29 mouse cellular contexts compared by ENCODE assay signal in genomic region chr16:31367521-31368245, GRCm38 (mm10). TPM values are rescaled to one million over a fixed set of nuclear protein-coding genes. Genes with fewer than 3 reads are reported as not detected.
DNase-seq lines count a peak whose midpoint lies in the region; ATAC-seq and TF ChIP-seq lines count a peak whose summit lies in the region.
"Had no signal": no experiment of that assay in that cellular context is flagged by ENCODE, and none has a peak within 500 bp of the region (broad histone marks: within the 10 kb centered on the region; RNA-seq: fewer than 3 reads in every experiment).

No protein-coding gene starts in this region.

- H3K27me3 ChIP-seq in forebrain, postnatal 0 days (ENCODE audit: insufficient read depth, low read length) = no peaks in the 10 kb centered on the region
- H3K27me3 ChIP-seq in forebrain, embryonic 10.5 days (ENCODE audit: poor library complexity, severe bottlenecking) = no peaks in the 10 kb centered on the region
- no peaks in the 10 kb centered on the region for H3K27me3 ChIP-seq in intestine, embryonic 14.5 days (replicated peaks; ENCODE audit: control insufficient read depth, insufficient read depth, low read length)
- no peaks in the 10 kb centered on the region for H3K27me3 ChIP-seq in intestine, embryonic 16.5 days (replicated peaks; ENCODE audit: control insufficient read depth, insufficient read depth, low read length)
- H3K27me3 ChIP-seq: embryonic facial prominence, embryonic 15.5 days; forebrain, embryonic 13.5 days; heart, embryonic 13.5 days; limb, embryonic 15.5 days; liver, embryonic 13.5 days; midbrain, embryonic 15.5 days; Patski; stomach, embryonic 15.5 days had no signal

- DNase-seq in forebrain, postnatal 0 days = no peak
- DNase-seq in forebrain, embryonic 10.5 days (ENCODE audit: extremely low spot score, low spot score) = no peak
- DNase-seq in intestine, embryonic 14.5 days (ENCODE audit: low spot score) = peak; percentile 34
- peak; percentile 0 for DNase-seq in lung, postnatal 10 days
- DNase-seq in lung, postnatal 4 days = no peak
- peak; percentile 27 for DNase-seq in brain, adult 2 months (ENCODE audit: low read depth, low spot score)
- DNase-seq in thymus, postnatal 4 days = no peak
- DNase-seq: adrenal gland, postnatal 14 days; cerebellum, adult 18-20 months; cerebellum, postnatal 14 days; heart, postnatal 10 days; kidney, postnatal 36 days; layer of hippocampus, adult 9-11 months; liver, embryonic 13.5 days; lung, adult 18-20 months; right cerebral cortex, postnatal 25 days had no signal

- H3K27ac ChIP-seq in forebrain, postnatal 0 days (ENCODE audit: low read depth, low read length) = no peak overlapping the region
- no peak overlapping the region for H3K27ac ChIP-seq in forebrain, embryonic 10.5 days
- no peak overlapping the region for H3K27ac ChIP-seq in intestine, embryonic 14.5 days (ENCODE audit: low read depth)
- no peak overlapping the region for H3K27ac ChIP-seq in intestine, embryonic 16.5 days (ENCODE audit: low read length)
- H3K27ac ChIP-seq: embryonic facial prominence, embryonic 10.5 days; embryonic facial prominence, embryonic 15.5 days; forebrain, embryonic 13.5 days; heart, embryonic 13.5 days; hindbrain, embryonic 10.5 days; limb, embryonic 10.5 days; limb, embryonic 15.5 days; liver, embryonic 13.5 days; midbrain, embryonic 15.5 days; stomach, embryonic 15.5 days had no signal

- no peaks in the 10 kb centered on the region for H3K9me3 ChIP-seq in forebrain, postnatal 0 days (ENCODE audit: low read length)
- no peaks in the 10 kb centered on the region for H3K9me3 ChIP-seq in forebrain, embryonic 10.5 days
- no peaks in the 10 kb centered on the region for H3K9me3 ChIP-seq in intestine, embryonic 14.5 days (ENCODE audit: control insufficient read depth, low read length)
- H3K9me3 ChIP-seq in intestine, embryonic 16.5 days (ENCODE audit: control insufficient read depth, low read length) = no peaks in the 10 kb centered on the region
- H3K9me3 ChIP-seq: embryonic facial prominence, embryonic 10.5 days; embryonic facial prominence, embryonic 15.5 days; forebrain, embryonic 13.5 days; G1E; heart, embryonic 13.5 days; hindbrain, embryonic 10.5 days; limb, embryonic 10.5 days; limb, embryonic 15.5 days; liver, embryonic 13.5 days; midbrain, embryonic 15.5 days; stomach, embryonic 15.5 days had no signal

- no peak overlapping the region for H3K9ac ChIP-seq in forebrain, postnatal 0 days
- H3K9ac ChIP-seq in intestine, embryonic 14.5 days (ENCODE audit: low read length) = no peak overlapping the region
- no peak overlapping the region for H3K9ac ChIP-seq in intestine, embryonic 16.5 days (ENCODE audit: low read depth, low read length)
- H3K9ac ChIP-seq: embryonic facial prominence, embryonic 15.5 days; forebrain, embryonic 13.5 days; heart, embryonic 13.5 days; limb, embryonic 15.5 days; liver, embryonic 13.5 days; midbrain, embryonic 15.5 days; stomach, embryonic 15.5 days had no signal

- H3K4me2 ChIP-seq in forebrain, postnatal 0 days (ENCODE audit: low read depth) = no peak overlapping the region
- H3K4me2 ChIP-seq in intestine, embryonic 14.5 days (ENCODE audit: low read length) = no peak overlapping the region
- H3K4me2 ChIP-seq in intestine, embryonic 16.5 days (ENCODE audit: low read depth, low read length) = no peak overlapping the region
- H3K4me2 ChIP-seq: embryonic facial prominence, embryonic 15.5 days; forebrain, embryonic 13.5 days; heart, embryonic 13.5 days; limb, embryonic 15.5 days; liver, embryonic 13.5 days; midbrain, embryonic 15.5 days; stomach, embryonic 15.5 days had no signal

- no peak for TF ChIP-seq CTCF in forebrain, postnatal 0 days (IDR thresholded peaks at IDR 0.05; ENCODE audit: low read depth)

- H3K4me1 ChIP-seq in forebrain, postnatal 0 days (ENCODE audit: insufficient read depth) = no peaks in the 10 kb centered on the region
- H3K4me1 ChIP-seq in forebrain, embryonic 10.5 days = peaks cover 5% of the 10 kb centered on the region; the same call in 1 of the 2 replicates
- no peaks in the 10 kb centered on the region for H3K4me1 ChIP-seq in intestine, embryonic 14.5 days (replicated peaks; ENCODE audit: control insufficient read depth, insufficient read depth, low read length)
- H3K4me1 ChIP-seq in intestine, embryonic 16.5 days (ENCODE audit: control insufficient read depth, insufficient read depth, low read length) = peaks cover 5% of the 10 kb centered on the region; the same call in 1 of the 2 replicates
- H3K4me1 ChIP-seq: embryonic facial prominence, embryonic 10.5 days; embryonic facial prominence, embryonic 15.5 days; forebrain, embryonic 13.5 days; limb, embryonic 15.5 days; midbrain, embryonic 15.5 days; stomach, embryonic 15.5 days had no signal

- ATAC-seq in forebrain, postnatal 0 days = peak; percentile 68
- no peak for ATAC-seq in intestine, embryonic 14.5 days (replicated peaks; ENCODE audit: low FRiP score, low TSS enrichment, low read depth)
- ATAC-seq in intestine, embryonic 16.5 days = no peak
- ATAC-seq: forebrain, embryonic 13.5 days; lung, postnatal 0 days; midbrain, embryonic 15.5 days; Patski had no signal

- WGBS in forebrain, postnatal 0 days = 56% methylated on average over 6 of the region's 6 CpGs
- 86% methylated on average over 6 of the region's 6 CpGs for WGBS in forebrain, embryonic 10.5 days
- WGBS in intestine, embryonic 14.5 days = 73% methylated on average over 6 of the region's 6 CpGs
- 84% methylated on average over 6 of the region's 6 CpGs for WGBS in intestine, embryonic 16.5 days

- H3K4me3 ChIP-seq in forebrain, postnatal 0 days (ENCODE audit: low read depth, low read length) = no peak overlapping the region
- no peak overlapping the region for H3K4me3 ChIP-seq in forebrain, embryonic 10.5 days
- H3K4me3 ChIP-seq in intestine, embryonic 14.5 days (ENCODE audit: low read depth, low read length) = no peak overlapping the region
- no peak overlapping the region for H3K4me3 ChIP-seq in intestine, embryonic 16.5 days (ENCODE audit: low read length)
- H3K4me3 ChIP-seq: embryonic facial prominence, embryonic 10.5 days; embryonic facial prominence, embryonic 15.5 days; forebrain, embryonic 13.5 days; heart, embryonic 13.5 days; hindbrain, embryonic 10.5 days; limb, embryonic 10.5 days; limb, embryonic 15.5 days; liver, embryonic 13.5 days; midbrain, embryonic 15.5 days; stomach, embryonic 15.5 days had no signal

- no peaks in the 10 kb centered on the region for H3K36me3 ChIP-seq in forebrain, postnatal 0 days (ENCODE audit: insufficient read depth)
- H3K36me3 ChIP-seq in forebrain, embryonic 10.5 days (replicated peaks) = no peaks in the 10 kb centered on the region
- no peaks in the 10 kb centered on the region for H3K36me3 ChIP-seq in intestine, embryonic 14.5 days (ENCODE audit: control insufficient read depth, insufficient read depth, low read length)
- no peaks in the 10 kb centered on the region for H3K36me3 ChIP-seq in intestine, embryonic 16.5 days (ENCODE audit: control insufficient read depth, insufficient read depth, low read length)
- H3K36me3 ChIP-seq: embryonic facial prominence, embryonic 10.5 days; embryonic facial prominence, embryonic 15.5 days; G1E; heart, embryonic 13.5 days; hindbrain, embryonic 10.5 days; limb, embryonic 10.5 days; limb, embryonic 15.5 days; liver, embryonic 13.5 days; midbrain, embryonic 15.5 days; stomach, embryonic 15.5 days had no signal

RNA-seq across cellular contexts. Expression of gene Apod, which starts 53.1 kb away (rescaled TPM):
- total RNA-seq in forebrain, postnatal 0 days (2014; rRNA removed) = 81.9 and 84.2 TPM in 2 replicates
- polyA plus RNA-seq in forebrain, postnatal 0 days (2015; fragmentation: Nextera tagmentation; extraction: Ambion mirVana) = 179 and 215 TPM in 2 replicates
- polyA plus RNA-seq in forebrain, embryonic 10.5 days (2016; fragmentation: Nextera tagmentation; extraction: Ambion mirVana) = 16.8 and 24.4 TPM in 2 replicates
- polyA plus RNA-seq in intestine, embryonic 14.5 days (2014; fragmentation: Nextera tagmentation; extraction: Ambion mirVana) = 0.49 and 0.67 TPM in 2 replicates
- polyA plus RNA-seq in intestine, embryonic 16.5 days (2015; fragmentation: Nextera tagmentation; extraction: Ambion mirVana) = 0.82 and 0.83 TPM in 2 replicates
- total RNA-seq: G1E had no signal
- polyA plus RNA-seq: G1E, Patski had no signal

RNA-seq across cellular contexts. Expression of gene Bdh1, which starts 54.4 kb away (rescaled TPM):
- total RNA-seq in forebrain, postnatal 0 days (2014; rRNA removed) = 96.1 and 111 TPM in 2 replicates
- 137 and 160 TPM in 2 replicates for polyA plus RNA-seq in forebrain, postnatal 0 days (2015; fragmentation: Nextera tagmentation; extraction: Ambion mirVana)
- 14.4 and 16.6 TPM in 2 replicates for polyA plus RNA-seq in forebrain, embryonic 10.5 days (2016; fragmentation: Nextera tagmentation; extraction: Ambion mirVana)
- 55.6 and 68.3 TPM in 2 replicates for polyA plus RNA-seq in intestine, embryonic 14.5 days (2014; fragmentation: Nextera tagmentation; extraction: Ambion mirVana)
- polyA plus RNA-seq in intestine, embryonic 16.5 days (2015; fragmentation: Nextera tagmentation; extraction: Ambion mirVana) = 272 and 331 TPM in 2 replicates
- polyA plus RNA-seq: G1E had no signal

Comparison
In these comparisons a context has a peak if more than half of its experiments do, and no peak if none do; other contexts are left out.
1. DNase-seq: peak in intestine, embryonic 14.5 days (single experiment), lung, postnatal 10 days (single experiment) and brain, adult 2 months (single experiment); none in forebrain, postnatal 0 days (single experiment), forebrain, embryonic 10.5 days (single experiment), lung, postnatal 4 days (0 of 2) and thymus, postnatal 4 days (single experiment).